Mouse (Mus musculus) c-Kit-positive CD71-positive TER-119-positive erythroid progenitor cells, embryonic 14.5 days (primary cell): ENCODE data around the gene Dnmt3b.
A peak's percentile ranks its signal among the peaks of the same experiment; 100 is the strongest.
"Not testable (repeated sequence)": the region's sequence is repeated elsewhere in the genome, so short reads cannot be mapped to it uniquely, and the experiment has no call there.

ENCODE experiments used
- DNase-seq: peaks from one replicate; pipeline ENCODE4 v3.0.0-alpha.2; 2013; ENCODE audit warnings: low spot score

Dnmt3b gene

GRCm38 (mm10) chr2:153713227-153713626, 64.0 kb downstream of the Dnmt3b start:
- DNase-seq, result no peak

- DNase-seq, result not testable (repeated sequence)
These were observed 68.6 kb downstream of the Dnmt3b start for GRCm38 (mm10) chr2:153717861-153718260.

- no peak for DNase-seq
These were observed 73.8 kb downstream of the Dnmt3b start for GRCm38 (mm10) chr2:153723098-153723497.

GRCm38 (mm10) chr2:153724424-153724823, 75.2 kb downstream of the Dnmt3b start:
- DNase-seq, result peak; percentile 71

- DNase-seq, result no peak
These were observed 75.6 kb downstream of the Dnmt3b start for GRCm38 (mm10) chr2:153724871-153725270.

GRCm38 (mm10) chr2:153725291-153725690, 76.0 kb downstream of the Dnmt3b start:
- no peak for DNase-seq

GRCm38 (mm10) chr2:153734033-153734432, 84.8 kb downstream of the Dnmt3b start:
- no peak for DNase-seq
